Mouse (Mus musculus) stomach, postnatal 0 days (tissue): Measurements from ENCODE around the gene Ubn1. TPM values are rescaled to one million over a fixed set of nuclear protein-coding genes. Genes with fewer than 3 reads are reported as not detected.
A peak's percentile ranks its signal among the peaks of the same experiment; 100 is the strongest.

Experiments used
- ATAC-seq: fragments of 200-750 bp; cut with Nextera tagmentation; 2 replicates; pipeline ENCODE4 v1.8.0; 2017; ENCODE audit not compliant: low FRiP score, low TSS enrichment
- DNase-seq: peaks from one replicate; pipeline ENCODE4 v3.0.0-alpha.2; 2016; ENCODE audit warnings: low spot score
- H3K27ac ChIP-seq: fragments of 300-500 bp; sonication (generic); replicated peaks from 2 replicates; pipeline ENCODE4 v1.5.1; 2014; ENCODE audit warnings: mild to moderate bottlenecking, control low read depth
- H3K27me3 ChIP-seq: fragments of 300-500 bp; sonication (generic); 2 replicates; pipeline ENCODE4 v1.6.1; 2014; ENCODE audit warnings: low read length; ENCODE audit not compliant: control insufficient read depth, insufficient read depth
- H3K36me3 ChIP-seq: fragments of 300-500 bp; sonication (generic); 2 replicates; pipeline ENCODE4 v1.6.1; 2014; ENCODE audit warnings: low read length, mixed read lengths; ENCODE audit not compliant: control insufficient read depth, insufficient read depth
- H3K4me1 ChIP-seq: fragments of 300-500 bp; sonication (generic); replicated peaks from 2 replicates; pipeline ENCODE4 v1.6.1; 2014; ENCODE audit warnings: antibody characterized with exemption; ENCODE audit not compliant: control insufficient read depth, insufficient read depth
- H3K4me2 ChIP-seq: fragments of 300-500 bp; sonication (generic); replicated peaks from 2 replicates; pipeline ENCODE4 v1.6.1; 2014; ENCODE audit warnings: low read depth, mild to moderate bottlenecking, control low read depth, moderate library complexity
- H3K4me3 ChIP-seq: fragments of 300-500 bp; sonication (generic); 2 replicates; pipeline ENCODE4 v1.5.1; 2014; ENCODE audit warnings: low read depth, low read length, control low read depth
- H3K9ac ChIP-seq: fragments of 300-500 bp; sonication (generic); 2 replicates; pipeline ENCODE4 v1.6.1; 2014; ENCODE audit warnings: mild to moderate bottlenecking, low read length, control low read depth, mixed read lengths
- H3K9me3 ChIP-seq: fragments of 300-500 bp; sonication (generic); 2 replicates; pipeline ENCODE4 v1.6.1; 2016; ENCODE audit warnings: low read length; ENCODE audit not compliant: control insufficient read depth
- CTCF ChIP-seq: IDR thresholded peaks from 2 replicates; pipeline ENCODE4 v1.5.1; 2016; ENCODE audit warnings: antibody characterized with exemption, low read depth, mild to moderate bottlenecking, moderate library complexity
- EP300 ChIP-seq: optimal IDR thresholded peaks from 2 replicates; pipeline ENCODE3; 2016; ENCODE audit warnings: antibody characterized with exemption
- WGBS: fragments of 180-500 bp; shearing (Covaris S2); extraction: QIAGEN DNeasy Blood & Tissue Kit; methylation state at CpG from one replicate; pipeline ENCODE4 v1.1.7; 2014; 5-methylcytosine and 5-hydroxymethylcytosine counted together
- polyA plus RNA-seq: library from polyadenylated mRNA; unstranded; fragments of >200 nt; fragmentation: Nextera tagmentation; extraction: Ambion mirVana; gene quantifications from 2 replicates; pipeline ENCODE4 v1.2.1, GENCODE M21; 2015

Ubn1 gene
- polyA plus RNA-seq, 1 experiment from 2014 or later = 9.1 TPM

- Histone ChIP-seq H3K4me3 (no peak overlapping the region), H3K27ac (peak overlapping the region; percentile 97), H3K9ac (peak overlapping the region; percentile 31; the same call in 1 of the 2 replicates), H3K27me3 (no peaks in the 10 kb centered on the region; the same call in 1 of the 2 replicates), H3K36me3 (no peaks in the 10 kb centered on the region), H3K4me2 (0 out of 2 replicates have a peak overlapping the region, but pooled peaks have one; percentile 8), H3K9me3 (no peaks in the 10 kb centered on the region), H3K4me1 (peaks cover 7% of the 10 kb centered on the region)
- no peak for TF ChIP-seq CTCF
- TF ChIP-seq EP300 = no peak
- 23% methylated on average over 8 of the region's 8 CpGs for WGBS
- ATAC-seq (no peak; the same call in 1 of the 2 replicates), DNase-seq (peak; percentile 47)
These were observed 85.8 kb downstream of the Ubn1 start for GRCm38 (mm10) chr16:5135551-5136261.

Other genes starting within 250 kb of the Ubn1 start
- gene 4930562C15Rik, start 214.6 kb upstream of the Ubn1 start, polyA plus RNA-seq = 0.23 and 0.32 TPM in 2 replicates
- gene Ubald1, start 169.7 kb upstream of the Ubn1 start, polyA plus RNA-seq = 32.1 and 40.0 TPM in 2 replicates
- 43.0 and 44.0 TPM in 2 replicates for gene Mgrn1, start 163.8 kb upstream of the Ubn1 start, polyA plus RNA-seq
- gene Nudt16l1, start 111.3 kb upstream of the Ubn1 start, polyA plus RNA-seq = 92.9 and 93.6 TPM in 2 replicates
- gene Anks3, start 85.9 kb upstream of the Ubn1 start, polyA plus RNA-seq = 21.6 and 22.7 TPM in 2 replicates
- gene Sept12, start 52.2 kb upstream of the Ubn1 start, polyA plus RNA-seq = not detected in 2 replicates
- gene Smim22, start 42.8 kb upstream of the Ubn1 start, polyA plus RNA-seq = 112 and 114 TPM in 2 replicates
- gene Rogdi, start 36.5 kb upstream of the Ubn1 start, polyA plus RNA-seq = 36.6 and 44.7 TPM in 2 replicates
- 64.8 and 65.2 TPM in 2 replicates for gene Glyr1, start 194 bp upstream of the Ubn1 start, polyA plus RNA-seq
- gene Ppl, start 82.4 kb downstream of the Ubn1 start, polyA plus RNA-seq = 61.5 and 66.2 TPM in 2 replicates
- gene Sec14l5, start 97.1 kb downstream of the Ubn1 start, polyA plus RNA-seq = 0.04 TPM in 2 replicates
- 11.2 and 13.0 TPM in 2 replicates for gene Nagpa, start 154.0 kb downstream of the Ubn1 start, polyA plus RNA-seq
- 11.8 and 13.1 TPM in 2 replicates for gene AU021092, start 172.2 kb downstream of the Ubn1 start, polyA plus RNA-seq
- gene Alg1, start 183.6 kb downstream of the Ubn1 start, polyA plus RNA-seq = 23.0 and 23.4 TPM in 2 replicates
- gene Eef2kmt, start 205.9 kb downstream of the Ubn1 start, polyA plus RNA-seq = 28.5 and 29.1 TPM in 2 replicates